Mouse (Mus musculus) intestine, embryonic 14.5 days (tissue): Measurements from ENCODE around the gene Nostrin. TPM values are rescaled to one million over a fixed set of nuclear protein-coding genes. Genes with fewer than 3 reads are reported as not detected.

ENCODE experiments used
- ATAC-seq: fragments of 200-750 bp; cut with Nextera tagmentation; replicated peaks from 2 replicates; pipeline ENCODE4 v1.8.0; 2017; ENCODE audit warnings: low read depth, moderate number of reproducible peaks, moderate TSS enrichment, moderate library complexity; ENCODE audit not compliant: low FRiP score, low TSS enrichment
- DNase-seq: peaks from one replicate; pipeline ENCODE4 v3.0.0-alpha.2; 2018; ENCODE audit warnings: low spot score
- H3K27ac ChIP-seq: fragments of 300-500 bp; sonication (generic); 2 replicates; pipeline ENCODE4 v1.5.1; 2014; ENCODE audit warnings: low read depth, mild to moderate bottlenecking, control low read depth
- H3K27me3 ChIP-seq: fragments of 300-500 bp; sonication (generic); replicated peaks from 2 replicates; pipeline ENCODE4 v1.6.1; 2014; ENCODE audit warnings: low read length, control low read depth; ENCODE audit not compliant: control insufficient read depth, insufficient read depth
- H3K36me3 ChIP-seq: fragments of 300-500 bp; sonication (generic); 2 replicates; pipeline ENCODE4 v1.6.1; 2014; ENCODE audit warnings: low read length, control low read depth; ENCODE audit not compliant: control insufficient read depth, insufficient read depth
- H3K4me1 ChIP-seq: fragments of 300-500 bp; sonication (generic); replicated peaks from 2 replicates; pipeline ENCODE4 v1.6.1; 2014; ENCODE audit warnings: low read length, control low read depth, mixed read lengths; ENCODE audit not compliant: control insufficient read depth, insufficient read depth
- H3K4me2 ChIP-seq: fragments of 300-500 bp; sonication (generic); 2 replicates; pipeline ENCODE4 v1.6.1; 2014; ENCODE audit warnings: low read length
- H3K4me3 ChIP-seq: fragments of 300-500 bp; sonication (generic); 2 replicates; pipeline ENCODE4 v1.5.1; 2014; ENCODE audit warnings: low read depth, low read length, control low read depth, mixed read lengths
- H3K9ac ChIP-seq: fragments of 300-500 bp; sonication (generic); 2 replicates; pipeline ENCODE4 v1.6.1; 2014; ENCODE audit warnings: mild to moderate bottlenecking, low read length
- H3K9me3 ChIP-seq: fragments of 300-500 bp; sonication (generic); 2 replicates; pipeline ENCODE4 v1.6.1; 2016; ENCODE audit warnings: low read length, control low read depth; ENCODE audit not compliant: control insufficient read depth
- WGBS: fragments of 180-500 bp; shearing (Covaris S2); extraction: QIAGEN DNeasy Blood & Tissue Kit; methylation state at CpG from one replicate; pipeline ENCODE4 v1.1.7; 2014; 5-methylcytosine and 5-hydroxymethylcytosine counted together
- polyA plus RNA-seq: library from polyadenylated mRNA; unstranded; fragments of >200 nt; fragmentation: Nextera tagmentation; extraction: Ambion mirVana; gene quantifications from 2 replicates; pipeline ENCODE4 v1.2.1, GENCODE M21; 2014

The Nostrin gene
- polyA plus RNA-seq, 1 experiment from 2014 or later, result 18.9 TPM

DNA sequence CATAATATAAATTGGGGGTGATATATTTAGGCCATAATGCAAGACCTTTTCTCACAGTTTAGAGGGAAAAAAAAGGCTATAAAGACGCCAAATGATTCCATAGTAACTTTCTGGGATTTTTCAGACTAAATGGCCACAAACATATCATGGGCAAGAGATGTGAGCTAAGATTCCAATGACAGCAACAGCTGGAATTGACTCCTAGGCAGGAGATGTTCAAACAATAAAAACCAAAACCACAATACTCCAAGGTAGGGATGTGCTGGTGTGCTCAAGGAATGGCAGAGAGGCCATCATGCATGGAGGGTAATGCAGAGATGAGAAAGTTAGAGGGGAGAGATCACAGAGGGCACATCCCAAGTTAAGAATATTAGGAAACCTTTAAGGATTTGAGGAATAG lies 16.6 kb upstream of the Nostrin start:
- Histone ChIP-seq H3K4me2 (no peak overlapping the region), H3K27me3 (no peaks in the 10 kb centered on the region), H3K36me3 (peaks cover 5% of the 10 kb centered on the region), H3K4me1 (no peaks in the 10 kb centered on the region), H3K27ac (no peak overlapping the region), H3K9ac (no peak overlapping the region), H3K4me3 (no peak overlapping the region), H3K9me3 (no peaks in the 10 kb centered on the region)
- DNase-seq (no peak), ATAC-seq (no peak)
- 72% methylated on average over 1 of the region's 1 CpGs for WGBS

DNA sequence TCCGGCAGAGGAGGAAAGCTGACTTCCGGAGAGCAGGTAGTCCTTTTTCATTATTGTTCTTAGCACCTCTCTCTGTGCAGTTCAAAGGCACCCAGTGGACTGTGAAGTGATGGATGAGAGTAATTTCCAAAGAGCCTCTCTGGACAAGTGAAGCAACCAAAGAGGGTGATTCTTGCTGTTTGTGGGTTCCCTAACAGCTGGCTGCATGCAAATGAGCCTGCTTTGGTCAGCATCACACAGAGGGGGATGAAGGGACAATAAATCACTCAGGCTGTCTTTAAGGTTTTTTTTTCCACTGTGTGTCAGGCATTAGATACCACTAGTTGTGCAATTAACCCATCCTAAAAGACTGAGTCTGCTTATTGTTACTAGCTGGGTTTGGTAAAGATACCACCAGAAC lies 15.9 kb upstream of the Nostrin start:
- Histone ChIP-seq H3K9ac (no peak overlapping the region), H3K27ac (no peak overlapping the region), H3K36me3 (peaks cover 5% of the 10 kb centered on the region), H3K4me2 (no peak overlapping the region), H3K9me3 (no peaks in the 10 kb centered on the region), H3K27me3 (no peaks in the 10 kb centered on the region), H3K4me1 (no peaks in the 10 kb centered on the region), H3K4me3 (no peak overlapping the region)
- ATAC-seq (no peak), DNase-seq (no peak)
- 59% methylated on average over 2 of the region's 2 CpGs for WGBS

DNA sequence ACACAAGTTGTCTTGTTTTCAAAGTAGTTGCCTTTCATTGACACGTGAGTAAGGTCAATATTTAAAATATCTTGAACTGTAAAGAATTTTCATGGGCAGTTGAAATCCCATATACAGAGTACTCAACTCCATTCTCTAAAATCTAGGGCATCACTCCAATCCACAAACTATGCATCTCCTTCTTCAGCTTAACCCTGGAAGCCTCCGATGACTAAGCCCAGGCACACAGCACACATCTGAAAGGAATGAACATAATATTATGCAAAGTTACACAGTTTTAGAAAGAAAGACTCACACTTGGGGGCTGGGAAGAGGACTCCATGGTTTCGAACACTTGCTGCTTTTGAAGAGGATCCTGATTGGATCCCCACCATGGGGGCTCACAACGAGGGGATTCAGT lies 13.9 kb upstream of the Nostrin start:
- no peak overlapping the region for H3K9ac ChIP-seq
- H3K4me3 ChIP-seq, result no peak overlapping the region
- no peak for ATAC-seq
- no peaks in the 10 kb centered on the region for H3K9me3 ChIP-seq
- no peaks in the 10 kb centered on the region for H3K36me3 ChIP-seq
- H3K4me1 ChIP-seq, result no peaks in the 10 kb centered on the region
- H3K27me3 ChIP-seq, result no peaks in the 10 kb centered on the region
- 86% methylated on average over 4 of the region's 4 CpGs for WGBS
- no peak overlapping the region for H3K4me2 ChIP-seq
- no peak for DNase-seq
- H3K27ac ChIP-seq, result no peak overlapping the region

GRCm38 (mm10) chr2:69125425-69125824 lies 10.2 kb upstream of the Nostrin start:
- WGBS, result 81% methylated on average over 3 of the region's 3 CpGs
- Histone ChIP-seq H3K27me3 (no peaks in the 10 kb centered on the region), H3K9me3 (no peaks in the 10 kb centered on the region), H3K36me3 (no peaks in the 10 kb centered on the region), H3K27ac (no peak overlapping the region), H3K4me3 (no peak overlapping the region), H3K4me2 (no peak overlapping the region), H3K4me1 (peaks cover 4% of the 10 kb centered on the region; the same call in 1 of the 2 replicates), H3K9ac (no peak overlapping the region)
- DNase-seq, result no peak
- ATAC-seq, result no peak

- Histone ChIP-seq H3K4me3 (no peak overlapping the region), H3K4me2 (no peak overlapping the region), H3K9me3 (no peaks in the 10 kb centered on the region), H3K4me1 (peaks cover 4% of the 10 kb centered on the region; the same call in 1 of the 2 replicates), H3K36me3 (no peaks in the 10 kb centered on the region), H3K9ac (no peak overlapping the region), H3K27me3 (no peaks in the 10 kb centered on the region), H3K27ac (peak overlapping the region; percentile 28; the same call in 1 of the 2 replicates)
- ATAC-seq, result no peak
- WGBS, result 79% methylated on average over 7 of the region's 7 CpGs
- DNase-seq, result no peak
Observed at GRCm38 (mm10) chr2:69128321-69128720, 7.3 kb upstream of the Nostrin start.

GRCm38 (mm10) chr2:69128921-69129395 lies 6.6 kb upstream of the Nostrin start:
- Histone ChIP-seq H3K27me3 (no peaks in the 10 kb centered on the region), H3K4me3 (no peak overlapping the region), H3K36me3 (no peaks in the 10 kb centered on the region), H3K9me3 (no peaks in the 10 kb centered on the region), H3K4me2 (no peak overlapping the region), H3K4me1 (peaks cover 4% of the 10 kb centered on the region; the same call in 1 of the 2 replicates), H3K9ac (no peak overlapping the region), H3K27ac (peak overlapping the region; percentile 58)
- 42% methylated on average over 10 of the region's 10 CpGs for WGBS
- DNase-seq, result peak; percentile 51
- peak; percentile 65 for ATAC-seq

DNA sequence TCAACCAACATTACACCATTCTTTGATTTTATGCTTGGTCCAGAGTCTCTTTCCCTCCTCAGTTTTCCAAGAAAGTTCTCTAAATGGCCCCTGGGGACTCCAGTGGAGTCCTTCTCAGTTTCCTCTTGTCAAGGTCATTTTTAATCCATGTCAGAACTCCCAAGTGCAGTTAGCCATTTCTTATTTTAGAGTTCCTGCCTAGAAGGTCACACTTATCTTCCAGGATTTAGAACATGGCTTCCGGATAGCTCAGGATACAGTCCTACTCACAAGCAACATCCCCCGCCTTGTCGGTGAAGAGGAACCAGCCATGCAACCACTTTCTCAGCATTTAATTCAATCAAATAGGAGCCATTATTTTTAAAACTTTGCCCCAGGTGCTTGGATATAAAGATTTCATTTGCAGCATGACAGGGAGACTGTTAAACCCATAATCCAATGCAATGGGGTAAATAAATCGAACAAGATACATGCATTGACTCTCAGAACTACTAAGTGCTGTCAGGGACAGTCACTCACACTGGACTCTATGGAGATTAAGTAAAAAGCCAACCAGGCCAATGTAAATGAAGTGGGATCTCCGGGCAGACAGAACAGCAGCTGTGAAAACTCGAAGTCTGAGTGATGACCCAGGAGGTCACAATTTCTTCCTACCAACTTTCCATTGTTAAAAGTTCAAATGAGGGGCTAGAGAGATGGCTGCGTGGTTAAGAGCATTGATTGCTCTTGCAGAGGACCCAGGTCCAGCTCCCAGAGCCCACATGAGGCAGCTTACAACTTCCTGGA lies 6.0 kb upstream of the Nostrin start:
- H3K9me3 ChIP-seq, result no peaks in the 10 kb centered on the region
- DNase-seq (no peak), ATAC-seq (no peak)
- H3K9ac ChIP-seq, result no peak overlapping the region
- no peaks in the 10 kb centered on the region for H3K27me3 ChIP-seq
- peaks cover 4% of the 10 kb centered on the region; the same call in 1 of the 2 replicates for H3K4me1 ChIP-seq
- H3K36me3 ChIP-seq, result no peaks in the 10 kb centered on the region
- H3K27ac ChIP-seq, result peak overlapping the region; percentile 58
- WGBS, result 62% methylated on average over 7 of the region's 7 CpGs
- no peak overlapping the region for H3K4me2 ChIP-seq
- H3K4me3 ChIP-seq, result no peak overlapping the region

DNA sequence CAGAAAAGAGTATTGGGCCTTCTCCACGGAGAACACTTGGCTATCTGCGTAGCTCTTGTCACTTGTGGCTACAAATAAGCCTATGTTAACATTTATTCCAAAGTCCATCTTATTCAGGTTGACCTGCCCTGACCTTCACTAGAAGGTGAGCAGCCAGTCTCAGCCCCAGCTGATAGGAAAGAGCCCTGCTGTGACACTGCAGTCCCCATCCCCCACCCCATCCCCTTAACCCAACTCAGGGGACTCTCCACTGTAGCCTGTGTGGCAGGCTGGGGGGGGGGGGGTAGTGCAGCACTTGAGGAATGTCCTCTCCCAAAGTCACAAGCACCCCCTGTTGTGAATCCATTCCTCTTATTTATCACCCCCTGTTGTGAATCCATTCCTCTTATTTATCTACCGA lies 3.6 kb upstream of the Nostrin start:
- DNase-seq (peak; percentile 45), ATAC-seq (no peak)
- Histone ChIP-seq H3K4me2 (no peak overlapping the region), H3K4me3 (no peak overlapping the region), H3K4me1 (peaks cover 12% of the 10 kb centered on the region), H3K36me3 (no peaks in the 10 kb centered on the region), H3K27me3 (no peaks in the 10 kb centered on the region), H3K9me3 (no peaks in the 10 kb centered on the region), H3K9ac (no peak overlapping the region), H3K27ac (no peak overlapping the region)
- WGBS, result 61% methylated on average over 3 of the region's 3 CpGs
